10 mouse cellular contexts compared by ENCODE assay signal in genomic region chr1:153326226-153326625, GRCm38 (mm10).
"Had no signal": no experiment of that assay in that cellular context is flagged by ENCODE, and none has a peak within 500 bp of the region (broad histone marks: within the 10 kb centered on the region; RNA-seq: fewer than 3 reads in every experiment).

No protein-coding gene starts in this region.

- H3K4me1 ChIP-seq: liver, embryonic 15.5 days had no signal

- DNase-seq: kidney, postnatal 4 days; lung, adult 2 months; lung, postnatal 36 days; thymus, postnatal 4 days had no signal

- H3K9ac ChIP-seq: liver, embryonic 15.5 days; midbrain, embryonic 15.5 days; neural tube, embryonic 12.5 days had no signal

- H3K9me3 ChIP-seq: liver, embryonic 15.5 days; midbrain, embryonic 15.5 days; neural tube, embryonic 12.5 days had no signal

- H3K4me2 ChIP-seq: liver, embryonic 11.5 days; liver, embryonic 15.5 days; midbrain, embryonic 15.5 days; neural tube, embryonic 12.5 days had no signal

- H3K27ac ChIP-seq: layer of hippocampus, adult 2 months; liver, embryonic 15.5 days; midbrain, embryonic 15.5 days; neural tube, embryonic 12.5 days; stomach, postnatal 0 days had no signal

- H3K4me3 ChIP-seq: layer of hippocampus, adult 2 months; liver, embryonic 15.5 days; midbrain, embryonic 15.5 days; neural tube, embryonic 12.5 days had no signal

- ATAC-seq: midbrain, embryonic 15.5 days had no signal

- H3K36me3 ChIP-seq: liver, embryonic 15.5 days; midbrain, embryonic 15.5 days had no signal

- H3K27me3 ChIP-seq: midbrain, embryonic 15.5 days; neural tube, embryonic 12.5 days had no signal
